Comparison of ENCODE assay signal across 8 mouse cellular contexts in genomic region chr15:25642214-25643058, GRCm38 (mm10). TPM values are rescaled to one million over a fixed set of nuclear protein-coding genes. Genes with fewer than 3 reads are reported as not detected.
A peak's percentile ranks its signal among the peaks of the same experiment; 100 is the strongest.
DNase-seq lines count a peak whose midpoint lies in the region; ATAC-seq lines count a peak whose summit lies in the region.

No protein-coding gene starts in this region.

- H3K27me3 ChIP-seq in embryonic facial prominence, embryonic 12.5 days = no peaks in the 10 kb centered on the region
- no peaks in the 10 kb centered on the region for H3K27me3 ChIP-seq in midbrain, embryonic 16.5 days (ENCODE audit: control insufficient read depth, insufficient read depth, low read depth, low read length)

- no peaks in the 10 kb centered on the region for H3K9me3 ChIP-seq in embryonic facial prominence, embryonic 12.5 days
- no peaks in the 10 kb centered on the region for H3K9me3 ChIP-seq in midbrain, embryonic 16.5 days (replicated peaks; ENCODE audit: control insufficient read depth, low read length, poor library complexity, severe bottlenecking)

- peak; percentile 72 for ATAC-seq in embryonic facial prominence, embryonic 12.5 days (ENCODE audit: insufficient number of reproducible peaks, insufficient read depth, low FRiP score, low TSS enrichment)
- ATAC-seq in midbrain, embryonic 16.5 days = peak; percentile 78
- no peak for ATAC-seq in erythroid progenitor cell, adult 5-6 weeks (replicated peaks; ENCODE audit: low FRiP score, poor library complexity, severe bottlenecking)

- H3K4me2 ChIP-seq in embryonic facial prominence, embryonic 12.5 days (replicated peaks) = no peak overlapping the region
- H3K4me2 ChIP-seq in midbrain, embryonic 16.5 days (ENCODE audit: low read length) = no peak overlapping the region

- no peak overlapping the region for H3K9ac ChIP-seq in embryonic facial prominence, embryonic 12.5 days
- no peak overlapping the region for H3K9ac ChIP-seq in midbrain, embryonic 16.5 days (ENCODE audit: low read depth, low read length)

- no peak overlapping the region for H3K4me3 ChIP-seq in embryonic facial prominence, embryonic 12.5 days
- no peak overlapping the region for H3K4me3 ChIP-seq in midbrain, embryonic 16.5 days (ENCODE audit: low read depth, low read length)

- H3K36me3 ChIP-seq in embryonic facial prominence, embryonic 12.5 days = no peaks in the 10 kb centered on the region
- H3K36me3 ChIP-seq in midbrain, embryonic 16.5 days (ENCODE audit: control insufficient read depth, insufficient read depth, low read length) = no peaks in the 10 kb centered on the region

- WGBS in embryonic facial prominence, embryonic 12.5 days = 32% methylated on average over 9 of the region's 9 CpGs
- 45% methylated on average over 9 of the region's 9 CpGs for WGBS in midbrain, embryonic 16.5 days

- peak; percentile 15 to 22 for DNase-seq in left cerebral cortex, postnatal 14 days (ENCODE audit: low spot score in 2 of 2)
- DNase-seq in left cerebral cortex, adult 8-10 months (ENCODE audit: low spot score in 2 of 2) = no peak
- DNase-seq in kidney, adult 11 months = peak; percentile 66
- no peak for DNase-seq in layer of hippocampus, postnatal 36 days
- DNase-seq in thymus, postnatal 4 days = no peak

- peak overlapping the region; percentile 75 for H3K27ac ChIP-seq in embryonic facial prominence, embryonic 12.5 days
- no peak overlapping the region for H3K27ac ChIP-seq in midbrain, embryonic 16.5 days (ENCODE audit: low read length)

- peaks cover 30% of the 10 kb centered on the region for H3K4me1 ChIP-seq in embryonic facial prominence, embryonic 12.5 days
- H3K4me1 ChIP-seq in midbrain, embryonic 16.5 days (ENCODE audit: control insufficient read depth, insufficient read depth, low read length) = 0 out of 2 replicates have a peak, but pooled peaks cover 2% of the 10 kb centered on the region

- intact Hi-C loops in left cerebral cortex, postnatal 14 days (cut with DNase I) = no loop called here

RNA-seq across cellular contexts. Expression of gene Myo10, which starts 20.1 kb away (rescaled TPM):
- total RNA-seq in left cerebral cortex, postnatal 14 days (2021) = 10 to 100 TPM; 44.0 to 48.1 TPM
- total RNA-seq in left cerebral cortex, adult 8-10 months (2022) = 10 to 100 TPM; 42.6 to 54.2 (median 45.3) TPM
- polyA plus RNA-seq in embryonic facial prominence, embryonic 12.5 days (2016; fragmentation: Nextera tagmentation; extraction: Ambion mirVana) = 37.7 and 39.8 TPM in 2 replicates
- polyA plus RNA-seq in midbrain, embryonic 16.5 days (2015; fragmentation: Nextera tagmentation; extraction: Ambion mirVana) = 26.8 and 28.8 TPM in 2 replicates
- total RNA-seq in layer of hippocampus, postnatal 36 days (2021) = 10 to 100 TPM; 52.5 to 53.3 TPM
- total RNA-seq in erythroid progenitor cell, adult 5-6 weeks (2015; ENCODE audit: low replicate concordance) = 4.7 and 8.4 TPM in 2 replicates
- total RNA-seq in erythroid progenitor cell, adult 5-6 weeks (2017; ENCODE audit: low replicate concordance) = 2.2 and 7.9 TPM in 2 replicates

Comparison
In these comparisons a context has a peak if more than half of its experiments do, and no peak if none do; other contexts are left out.
1. DNase-seq: peak in left cerebral cortex, postnatal 14 days (2 of 2) and kidney, adult 11 months (single experiment); none in left cerebral cortex, adult 8-10 months (0 of 2), layer of hippocampus, postnatal 36 days (0 of 2) and thymus, postnatal 4 days (single experiment).
2. RNA of gene Myo10, which starts 20.1 kb away (total RNA-seq): 52.5 to 53.3 TPM in layer of hippocampus, postnatal 36 days, 44.0 to 48.1 TPM in left cerebral cortex, postnatal 14 days and 42.6 to 54.2 TPM in left cerebral cortex, adult 8-10 months; 2.2 to 8.4 TPM in erythroid progenitor cell, adult 5-6 weeks; every median in the first group is over 4 times any median in the second.